Mouse (Mus musculus) layer of hippocampus, postnatal 25 days (tissue): ENCODE measurements around the gene Slc13a2. TPM values are rescaled to one million over a fixed set of nuclear protein-coding genes. Genes with fewer than 3 reads are reported as not detected.

ENCODE experiments used
- DNase-seq, 2 experiments: peaks; one replicate each; pipeline ENCODE4 v3.0.0; 2022; ENCODE audit warnings: mixed read lengths in 2 of 2, low spot score in 1 of 2; ENCODE audit errors: extremely low spot score in 1 of 2
- total RNA-seq, 2 experiments: library from RNA; stranded (reverse); gene quantifications; 2 replicates each; pipeline ENCODE4 v1.2.3; 2021

The Slc13a2 gene
- total RNA-seq, 2 experiments from 2014 or later, result not detected

- peak in 1 of 2 experiments; percentile 27 for DNase-seq
Measured at GRCm38 (mm10) chr11:78435776-78436349, 13.8 kb upstream of the Slc13a2 start.

GRCm38 (mm10) chr11:78434052-78434451 lies 12.0 kb upstream of the Slc13a2 start:
- no peak for DNase-seq

GRCm38 (mm10) chr11:78431176-78431575 lies 9.2 kb upstream of the Slc13a2 start:
- no peak for DNase-seq

GRCm38 (mm10) chr11:78430195-78430878 lies 8.3 kb upstream of the Slc13a2 start:
- DNase-seq, result no peak

GRCm38 (mm10) chr11:78428309-78428708 lies 6.3 kb upstream of the Slc13a2 start:
- no peak for DNase-seq

GRCm38 (mm10) chr11:78427655-78428054 lies 5.6 kb upstream of the Slc13a2 start:
- DNase-seq, result no peak

GRCm38 (mm10) chr11:78425572-78425971 lies 3.6 kb upstream of the Slc13a2 start:
- no peak for DNase-seq

- DNase-seq, result no peak
Measured at GRCm38 (mm10) chr11:78424352-78424751, 2.3 kb upstream of the Slc13a2 start.

GRCm38 (mm10) chr11:78421201-78422009 lies 612 bp downstream of the Slc13a2 start:
- no peak for DNase-seq

- no peak for DNase-seq
Measured at GRCm38 (mm10) chr11:78420263-78420889, 1.6 kb downstream of the Slc13a2 start.

- no peak for DNase-seq
Measured at GRCm38 (mm10) chr11:78416854-78417253, 5.2 kb downstream of the Slc13a2 start.

- DNase-seq, result no peak
Measured at GRCm38 (mm10) chr11:78412861-78413260, 9.2 kb downstream of the Slc13a2 start.

GRCm38 (mm10) chr11:78412324-78412850 lies 9.6 kb downstream of the Slc13a2 start:
- DNase-seq, result no peak

- peak in 1 of 2 experiments; percentile 20 for DNase-seq
Measured at GRCm38 (mm10) chr11:78411606-78412323, 10.3 kb downstream of the Slc13a2 start.

GRCm38 (mm10) chr11:78408256-78409240 lies 13.5 kb downstream of the Slc13a2 start:
- no peak for DNase-seq

- DNase-seq, result no peak
Measured at GRCm38 (mm10) chr11:78402062-78402461, 20.0 kb downstream of the Slc13a2 start.

- no peak for DNase-seq
Measured at GRCm38 (mm10) chr11:78401469-78401868, 20.5 kb downstream of the Slc13a2 start.

- no peak for DNase-seq
Measured at GRCm38 (mm10) chr11:78400936-78401335, 21.1 kb downstream of the Slc13a2 start.

- DNase-seq, result peak; percentile 77 to 91
Measured at GRCm38 (mm10) chr11:78399680-78400079, 22.3 kb downstream of the Slc13a2 start.
